Mouse (Mus musculus) neural tube, embryonic 15.5 days (tissue): ENCODE measurements at regions not wholly inside any gene's neighbourhood (a gene's known extent, or its start where the extent isn't known, plus 50 kb on each side); places are given as distances from the start of the nearest gene placed in this dataset.

ENCODE experiments used
- ATAC-seq: fragments of 200-750 bp; cut with Nextera tagmentation; 2 replicates; pipeline ENCODE4 v1.8.0; 2017; ENCODE audit warnings: mild to moderate bottlenecking, moderate TSS enrichment, moderate library complexity; ENCODE audit not compliant: low FRiP score
- H3K27ac ChIP-seq: fragments of 300-500 bp; sonication (generic); replicated peaks from 2 replicates; pipeline ENCODE4 v1.5.1; 2015; ENCODE audit warnings: mild to moderate bottlenecking, inconsistent platforms
- H3K27me3 ChIP-seq: fragments of 300-500 bp; sonication (generic); replicated peaks from 2 replicates; pipeline ENCODE4 v1.6.1; 2015; ENCODE audit warnings: inconsistent platforms
- H3K36me3 ChIP-seq: fragments of 300-500 bp; sonication (generic); 2 replicates; pipeline ENCODE4 v1.6.1; 2015; ENCODE audit warnings: inconsistent platforms
- H3K4me1 ChIP-seq: fragments of 300-500 bp; sonication (generic); 2 replicates; pipeline ENCODE4 v1.6.1; 2015; ENCODE audit warnings: inconsistent platforms
- H3K4me2 ChIP-seq: fragments of 300-500 bp; sonication (generic); 2 replicates; pipeline ENCODE4 v1.6.1; 2015; ENCODE audit warnings: inconsistent platforms, mild to moderate bottlenecking, moderate library complexity
- H3K4me3 ChIP-seq: fragments of 300-500 bp; sonication (generic); replicated peaks from 2 replicates; pipeline ENCODE4 v1.5.1; 2015; ENCODE audit warnings: mild to moderate bottlenecking, inconsistent platforms
- H3K9ac ChIP-seq: fragments of 300-500 bp; sonication (generic); replicated peaks from 2 replicates; pipeline ENCODE4 v1.6.1; 2015; ENCODE audit warnings: mild to moderate bottlenecking, inconsistent platforms
- H3K9me3 ChIP-seq: fragments of 300-500 bp; sonication (generic); replicated peaks from 2 replicates; pipeline ENCODE4 v1.6.1; 2016; ENCODE audit warnings: inconsistent platforms
- WGBS: fragments of 180-500 bp; shearing (Covaris S2); methylation state at CpG from one replicate; pipeline ENCODE4 v1.1.7; 2015; ENCODE audit warnings: mixed read lengths; 5-methylcytosine and 5-hydroxymethylcytosine counted together

- H3K27ac ChIP-seq = no peak overlapping the region
Measured at GRCm38 (mm10) chr13:102624461-102624860, 68.9 kb upstream of the Cd180 start.

GRCm38 (mm10) chr13:102625171-102625835, 68.1 kb upstream of the Cd180 start:
- no peak overlapping the region for H3K9ac ChIP-seq
- no peaks in the 10 kb centered on the region for H3K27me3 ChIP-seq
- H3K9me3 ChIP-seq = no peaks in the 10 kb centered on the region
- 53% methylated on average over 8 of the region's 8 CpGs for WGBS
- ATAC-seq = peak; percentile 38; the same call in 1 of the 2 replicates
- no peak overlapping the region for H3K4me2 ChIP-seq
- peaks cover 9% of the 10 kb centered on the region for H3K4me1 ChIP-seq
- H3K36me3 ChIP-seq = no peaks in the 10 kb centered on the region
- peak overlapping the region; percentile 70; the same call in 1 of the 2 replicates for H3K27ac ChIP-seq
- no peak overlapping the region for H3K4me3 ChIP-seq

More at GRCm38 (mm10) chr13:102624461-102624860, 68.9 kb upstream of the Cd180 start:
- WGBS = 93% methylated on average over 2 of the region's 2 CpGs
- Histone ChIP-seq H3K36me3 (no peaks in the 10 kb centered on the region), H3K9ac (no peak overlapping the region), H3K9me3 (no peaks in the 10 kb centered on the region), H3K4me3 (no peak overlapping the region), H3K4me2 (no peak overlapping the region), H3K4me1 (peaks cover 9% of the 10 kb centered on the region), H3K27me3 (no peaks in the 10 kb centered on the region)
- ATAC-seq = no peak

DNA sequence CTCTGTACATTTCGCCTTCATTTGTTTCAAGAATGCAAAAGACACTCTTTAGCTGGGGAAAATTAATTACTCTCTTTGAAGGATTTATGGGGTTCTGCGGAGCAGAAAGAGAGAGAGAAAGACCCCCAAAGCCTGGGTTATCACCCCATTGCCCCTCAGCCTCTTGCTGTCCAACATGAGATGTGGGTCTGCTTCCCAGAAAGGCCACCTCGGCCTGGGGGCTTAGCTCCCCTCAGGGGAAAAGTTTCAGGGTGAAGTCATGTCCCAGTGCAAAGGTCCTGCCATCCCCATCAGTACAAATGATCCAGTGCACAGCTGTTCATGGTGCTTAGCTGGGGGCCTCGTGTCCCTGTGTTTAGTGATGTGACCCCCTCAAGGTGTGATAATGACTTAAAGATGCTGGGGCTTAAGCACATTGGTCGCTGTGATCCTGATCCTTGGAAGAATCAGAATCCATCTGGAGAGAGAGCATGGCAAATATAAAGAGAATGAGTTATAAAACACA, 67.5 kb upstream of the Cd180 start:
- Histone ChIP-seq H3K4me1 (peaks cover 9% of the 10 kb centered on the region), H3K36me3 (no peaks in the 10 kb centered on the region), H3K9ac (no peak overlapping the region), H3K27me3 (no peaks in the 10 kb centered on the region), H3K27ac (peak overlapping the region; percentile 70), H3K4me2 (no peak overlapping the region), H3K4me3 (no peak overlapping the region), H3K9me3 (no peaks in the 10 kb centered on the region)
- 47% methylated on average over 5 of the region's 5 CpGs for WGBS
- ATAC-seq = no peak

GRCm38 (mm10) chr13:102627786-102628185, 65.6 kb upstream of the Cd180 start:
- H3K9me3 ChIP-seq = no peaks in the 10 kb centered on the region
- WGBS = 68% methylated on average over 4 of the region's 4 CpGs
- H3K4me3 ChIP-seq = no peak overlapping the region
- H3K9ac ChIP-seq = no peak overlapping the region
- peaks cover 9% of the 10 kb centered on the region for H3K4me1 ChIP-seq
- H3K4me2 ChIP-seq = no peak overlapping the region
- no peak; the same call in 1 of the 2 replicates for ATAC-seq
- H3K27ac ChIP-seq = no peak overlapping the region
- no peaks in the 10 kb centered on the region for H3K27me3 ChIP-seq
- no peaks in the 10 kb centered on the region for H3K36me3 ChIP-seq

DNA sequence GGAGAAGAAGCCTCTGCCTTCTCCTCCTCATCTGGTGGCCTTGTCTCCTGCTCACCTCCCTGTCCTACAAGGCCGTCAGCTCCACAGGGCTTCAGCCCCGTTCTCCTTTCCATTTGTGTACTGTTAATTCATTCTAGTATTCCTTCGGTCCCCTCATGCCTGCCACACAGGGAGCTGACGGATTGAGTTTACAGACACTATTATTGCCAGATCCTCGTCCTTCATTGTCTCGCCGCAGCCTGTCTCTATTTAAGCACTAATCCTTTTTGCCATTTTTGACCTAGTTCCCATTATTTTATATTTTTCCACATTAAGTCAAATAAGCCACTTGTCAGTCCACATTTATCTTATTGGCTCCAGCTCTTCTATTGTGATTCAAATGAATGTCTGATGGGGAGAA, 64.2 kb upstream of the Cd180 start:
- Histone ChIP-seq H3K36me3 (no peaks in the 10 kb centered on the region), H3K9ac (no peak overlapping the region), H3K4me1 (peaks cover 9% of the 10 kb centered on the region), H3K9me3 (no peaks in the 10 kb centered on the region), H3K27ac (no peak overlapping the region), H3K4me3 (no peak overlapping the region), H3K27me3 (no peaks in the 10 kb centered on the region), H3K4me2 (no peak overlapping the region)
- WGBS = 36% methylated on average over 7 of the region's 7 CpGs
- no peak for ATAC-seq

GRCm38 (mm10) chr13:102634236-102634957, 59.0 kb upstream of the Cd180 start:
- Histone ChIP-seq H3K4me3 (no peak overlapping the region), H3K9me3 (no peaks in the 10 kb centered on the region), H3K4me2 (no peak overlapping the region), H3K36me3 (no peaks in the 10 kb centered on the region), H3K9ac (no peak overlapping the region), H3K27me3 (no peaks in the 10 kb centered on the region), H3K27ac (no peak overlapping the region), H3K4me1 (peaks cover 2% of the 10 kb centered on the region; the same call in 1 of the 2 replicates)
- WGBS = 94% methylated on average over 10 of the region's 10 CpGs
- ATAC-seq = no peak

DNA sequence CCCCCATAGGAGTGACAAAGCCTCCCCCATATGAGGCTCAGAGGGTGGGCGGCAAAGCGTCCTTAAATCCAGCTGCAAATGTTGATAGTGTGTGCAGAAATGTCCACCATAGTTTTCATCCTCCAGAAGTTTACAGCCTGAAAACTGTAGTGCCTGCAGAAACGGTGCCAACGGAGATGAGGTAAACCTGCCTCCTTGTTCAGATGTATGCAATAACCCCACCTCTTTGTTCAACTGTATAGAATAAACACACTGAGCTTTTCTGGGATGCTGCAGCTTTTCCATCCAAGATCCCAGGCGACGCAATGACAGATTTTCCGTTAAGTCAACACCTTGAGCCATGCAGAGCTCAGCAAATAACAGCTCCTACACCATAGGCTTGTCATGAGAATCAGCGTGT, 57.3 kb upstream of the Cd180 start:
- H3K9me3 ChIP-seq = no peaks in the 10 kb centered on the region
- H3K4me2 ChIP-seq = no peak overlapping the region
- peaks cover 2% of the 10 kb centered on the region; the same call in 1 of the 2 replicates for H3K4me1 ChIP-seq
- WGBS = 72% methylated on average over 8 of the region's 8 CpGs
- no peak overlapping the region for H3K27ac ChIP-seq
- H3K36me3 ChIP-seq = no peaks in the 10 kb centered on the region
- ATAC-seq = no peak
- no peak overlapping the region for H3K4me3 ChIP-seq
- no peak overlapping the region for H3K9ac ChIP-seq
- no peaks in the 10 kb centered on the region for H3K27me3 ChIP-seq

DNA sequence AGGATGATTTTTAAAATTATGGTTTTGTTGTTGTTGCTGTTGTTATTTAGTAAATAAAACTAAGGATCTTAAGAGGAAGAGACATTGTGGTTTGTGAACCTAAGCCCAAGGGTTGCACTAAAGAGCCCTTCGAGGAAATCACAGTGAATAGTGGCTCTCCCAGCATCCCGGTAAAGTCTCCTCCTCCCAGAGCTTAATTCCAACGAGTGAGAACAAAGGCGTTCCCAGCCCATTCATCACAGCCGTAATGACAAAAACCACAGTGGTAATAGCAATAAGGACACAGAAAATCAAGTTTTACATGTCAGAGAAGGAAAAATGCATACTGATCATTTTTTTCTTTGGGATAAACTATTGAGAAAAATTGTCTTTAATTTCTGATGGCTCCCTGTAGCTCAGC, 56.3 kb upstream of the Cd180 start:
- Histone ChIP-seq H3K36me3 (no peaks in the 10 kb centered on the region), H3K27me3 (0 out of 2 replicates have a peak, but pooled peaks cover 3% of the 10 kb centered on the region), H3K9me3 (no peaks in the 10 kb centered on the region), H3K4me1 (peaks cover 2% of the 10 kb centered on the region; the same call in 1 of the 2 replicates), H3K9ac (no peak overlapping the region), H3K4me2 (no peak overlapping the region), H3K4me3 (no peak overlapping the region), H3K27ac (no peak overlapping the region)
- WGBS = 9% methylated on average over 5 of the region's 5 CpGs
- no peak for ATAC-seq

DNA sequence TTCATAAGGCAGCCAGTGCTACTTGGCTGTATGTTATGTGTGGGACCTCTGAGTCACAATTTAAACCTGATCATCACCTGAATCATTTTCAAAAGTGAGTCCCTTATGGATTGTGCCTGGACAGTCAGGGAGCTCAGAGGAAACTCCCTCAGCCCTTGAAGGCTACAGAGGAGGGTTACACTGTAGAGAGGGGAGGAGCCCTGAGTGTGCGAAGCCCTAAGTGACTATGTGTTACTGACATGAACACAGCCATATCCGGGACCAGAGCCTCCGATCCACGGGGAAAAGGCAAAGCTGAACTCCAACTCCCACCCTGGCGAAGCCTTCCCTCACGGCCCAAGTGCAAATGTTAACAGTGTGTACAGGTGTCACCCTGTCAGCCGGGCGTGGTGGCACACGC, 53.7 kb upstream of the Cd180 start:
- Histone ChIP-seq H3K9me3 (no peaks in the 10 kb centered on the region), H3K9ac (no peak overlapping the region), H3K4me1 (peaks cover 10% of the 10 kb centered on the region), H3K4me3 (no peak overlapping the region), H3K27ac (no peak overlapping the region), H3K27me3 (0 out of 2 replicates have a peak, but pooled peaks cover 3% of the 10 kb centered on the region), H3K36me3 (no peaks in the 10 kb centered on the region), H3K4me2 (no peak overlapping the region)
- ATAC-seq = no peak
- 92% methylated on average over 9 of the region's 9 CpGs for WGBS

DNA sequence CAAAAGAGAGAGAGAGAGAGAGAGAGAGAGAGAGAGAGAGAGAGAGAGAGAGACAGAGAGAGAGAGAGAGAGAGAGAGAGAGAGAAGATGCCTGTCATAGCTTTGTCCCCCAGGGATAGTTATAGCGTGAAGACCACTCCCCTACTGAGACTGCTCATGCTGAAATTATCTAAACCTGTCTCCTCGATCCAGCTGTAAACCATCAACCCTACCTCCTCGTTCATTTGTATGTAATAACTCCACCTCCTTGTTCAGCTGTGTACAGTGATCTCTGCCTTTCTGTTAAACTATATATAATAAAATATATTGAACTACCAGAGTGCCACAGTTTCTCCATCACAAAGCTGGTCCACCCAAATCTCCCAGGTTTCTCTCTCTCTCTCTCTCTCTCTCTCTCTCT, 53.2 kb upstream of the Cd180 start:
- 34% methylated on average over 3 of the region's 3 CpGs for WGBS
- ATAC-seq = no peak
- Histone ChIP-seq H3K9ac (no peak overlapping the region), H3K27ac (no peak overlapping the region), H3K4me3 (no peak overlapping the region), H3K36me3 (no peaks in the 10 kb centered on the region), H3K9me3 (no peaks in the 10 kb centered on the region), H3K4me1 (peaks cover 13% of the 10 kb centered on the region), H3K27me3 (0 out of 2 replicates have a peak, but pooled peaks cover 3% of the 10 kb centered on the region), H3K4me2 (no peak overlapping the region)
